Mouse (Mus musculus) MN1 (cell line): ENCODE data around the gene Mta2.
"Not testable (repeated sequence)": the region's sequence is repeated elsewhere in the genome, so short reads cannot be mapped to it uniquely, and the experiment has no call there.

Source experiments
- DNase-seq: peaks from one replicate; pipeline ENCODE4 v3.0.0-alpha.2; 2016; ENCODE audit warnings: low spot score

Mta2 gene

DNA sequence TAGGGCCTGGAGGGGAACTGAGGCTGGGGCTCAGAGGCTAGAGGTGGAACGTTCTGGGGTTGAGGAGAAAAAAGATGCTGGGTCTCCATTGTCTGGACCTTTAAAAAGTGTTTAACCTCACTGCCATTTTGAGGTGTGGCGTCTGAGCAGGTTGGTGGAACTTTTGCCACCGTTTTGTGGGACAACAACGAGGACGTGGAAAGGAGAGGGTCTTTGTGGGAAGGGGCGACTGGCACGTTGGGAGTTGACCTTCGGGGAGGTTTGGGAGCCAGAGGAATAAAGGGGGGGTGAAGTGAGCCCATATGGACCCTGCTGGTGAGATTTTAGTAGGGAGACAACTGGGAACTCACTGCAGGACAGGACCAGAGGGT lies 25.7 kb downstream of the Mta2 start:
- DNase-seq, result no peak

DNA sequence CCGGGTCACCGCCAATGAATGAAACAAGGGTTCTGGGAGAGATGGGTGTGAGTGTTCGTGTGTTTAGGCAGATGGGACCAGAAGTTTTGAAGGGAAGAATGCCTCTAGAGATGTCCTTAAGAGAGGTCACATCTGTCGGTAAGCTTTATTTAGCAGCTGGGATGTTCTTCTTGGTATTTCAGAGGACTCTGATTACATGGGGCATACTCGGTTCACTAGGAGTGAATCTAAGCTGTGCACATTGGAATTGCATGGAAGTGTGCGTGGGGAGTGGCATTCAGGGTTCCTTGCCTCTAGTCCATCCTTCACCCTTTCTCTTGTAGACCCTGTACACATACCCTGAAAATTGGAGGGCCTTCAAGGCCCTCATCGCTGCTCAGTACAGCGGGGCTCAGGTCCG lies 26.2 kb downstream of the Mta2 start:
- no peak for DNase-seq

DNA sequence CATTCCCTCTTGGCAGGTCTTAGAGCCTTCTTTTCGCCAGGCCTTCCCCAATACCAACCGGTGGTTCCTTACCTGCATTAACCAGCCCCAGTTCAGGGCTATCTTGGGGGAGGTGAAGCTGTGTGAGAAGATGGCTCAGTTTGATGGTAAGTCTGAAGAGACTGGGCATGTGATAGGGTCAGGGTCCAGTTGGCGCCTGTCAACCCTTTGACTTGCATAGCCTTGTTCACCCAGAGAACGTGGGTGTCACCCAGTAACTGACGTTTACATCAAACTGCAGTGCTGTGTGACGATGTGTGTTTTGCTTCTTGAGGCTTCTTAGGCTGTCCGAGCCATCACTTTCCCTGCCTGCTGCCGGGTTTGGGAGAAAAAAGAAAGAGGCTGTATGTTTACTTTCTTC lies 30.8 kb downstream of the Mta2 start:
- DNase-seq, result not testable (repeated sequence)

DNA sequence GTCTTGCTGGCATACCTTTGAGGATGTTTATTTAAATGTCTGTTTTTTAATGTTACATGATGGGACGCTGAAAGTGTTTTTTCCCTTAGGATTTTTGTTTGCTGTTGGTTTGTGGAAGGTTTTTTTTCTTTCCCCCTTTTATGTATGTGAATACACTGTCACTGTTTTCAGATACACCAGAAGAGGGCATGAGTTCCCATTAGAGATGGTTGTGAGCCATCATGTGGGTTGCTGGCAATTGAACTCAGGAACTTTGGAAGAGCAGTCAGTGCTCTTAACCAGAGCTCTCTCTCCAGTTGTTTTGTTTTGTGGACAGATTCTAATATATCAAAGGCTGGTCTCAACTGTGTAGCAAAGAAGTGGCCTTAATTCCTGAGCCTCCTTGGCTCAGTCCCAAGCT lies 33.0 kb downstream of the Mta2 start:
- no peak for DNase-seq

DNA sequence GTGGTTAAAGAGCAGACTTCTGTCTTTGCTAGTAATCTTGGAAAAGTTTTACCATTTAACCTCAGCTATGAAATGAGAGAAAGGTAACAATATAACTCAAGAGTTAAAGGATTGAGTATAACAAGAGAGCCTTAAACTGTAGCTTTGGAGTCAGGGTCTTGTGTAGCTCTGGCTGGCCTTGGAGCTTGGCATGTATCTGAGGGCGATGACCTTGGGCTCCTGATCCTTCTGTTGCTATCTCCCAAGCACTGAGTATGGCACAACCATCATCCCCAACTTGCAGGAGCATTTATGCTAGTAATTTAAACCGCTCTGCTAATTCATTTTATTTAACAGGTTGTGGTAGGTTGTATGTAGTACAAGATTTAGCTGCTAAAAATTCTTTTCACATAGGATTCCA lies 33.8 kb downstream of the Mta2 start:
- no peak for DNase-seq

DNA sequence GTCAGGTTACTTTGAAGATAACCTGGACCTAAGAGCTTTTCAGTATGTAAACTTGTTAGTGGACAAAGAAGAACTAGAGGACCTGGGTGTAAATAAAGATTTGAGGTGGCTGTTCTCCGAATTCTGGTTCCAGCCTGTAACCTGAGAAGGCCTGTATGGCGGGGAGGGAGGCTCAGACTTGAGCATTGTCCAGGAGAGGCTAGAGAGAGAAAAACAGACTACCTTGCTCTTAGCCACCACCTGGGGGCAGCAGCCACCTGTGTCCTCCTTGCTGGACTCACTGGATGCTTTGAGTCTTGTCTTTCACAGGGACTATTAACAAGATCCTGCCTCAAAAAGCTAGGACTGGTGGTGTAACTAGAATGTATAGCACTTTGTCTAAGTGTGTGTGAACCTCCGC lies 34.9 kb downstream of the Mta2 start:
- DNase-seq, result peak; percentile 78

DNA sequence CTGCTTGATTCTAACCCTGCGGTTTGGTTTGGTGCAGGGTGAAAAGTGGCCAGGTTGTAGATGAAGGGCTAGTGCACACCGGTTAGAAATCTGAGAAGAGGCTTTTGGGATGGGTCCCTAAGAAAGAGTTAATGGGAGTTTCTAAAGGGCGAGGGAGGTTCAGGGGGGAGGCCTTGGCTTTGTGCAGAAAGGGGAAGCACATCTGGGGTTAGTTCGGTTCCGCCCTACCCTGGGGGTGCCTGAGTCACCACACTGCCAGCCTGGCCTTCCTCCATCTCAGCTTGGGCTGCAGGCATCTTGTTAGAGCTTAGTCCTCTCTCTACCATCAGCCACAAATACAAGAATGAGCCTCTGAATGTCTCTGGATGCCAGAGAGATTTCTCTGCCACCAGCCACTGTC lies 39.1 kb downstream of the Mta2 start:
- DNase-seq, result no peak

DNA sequence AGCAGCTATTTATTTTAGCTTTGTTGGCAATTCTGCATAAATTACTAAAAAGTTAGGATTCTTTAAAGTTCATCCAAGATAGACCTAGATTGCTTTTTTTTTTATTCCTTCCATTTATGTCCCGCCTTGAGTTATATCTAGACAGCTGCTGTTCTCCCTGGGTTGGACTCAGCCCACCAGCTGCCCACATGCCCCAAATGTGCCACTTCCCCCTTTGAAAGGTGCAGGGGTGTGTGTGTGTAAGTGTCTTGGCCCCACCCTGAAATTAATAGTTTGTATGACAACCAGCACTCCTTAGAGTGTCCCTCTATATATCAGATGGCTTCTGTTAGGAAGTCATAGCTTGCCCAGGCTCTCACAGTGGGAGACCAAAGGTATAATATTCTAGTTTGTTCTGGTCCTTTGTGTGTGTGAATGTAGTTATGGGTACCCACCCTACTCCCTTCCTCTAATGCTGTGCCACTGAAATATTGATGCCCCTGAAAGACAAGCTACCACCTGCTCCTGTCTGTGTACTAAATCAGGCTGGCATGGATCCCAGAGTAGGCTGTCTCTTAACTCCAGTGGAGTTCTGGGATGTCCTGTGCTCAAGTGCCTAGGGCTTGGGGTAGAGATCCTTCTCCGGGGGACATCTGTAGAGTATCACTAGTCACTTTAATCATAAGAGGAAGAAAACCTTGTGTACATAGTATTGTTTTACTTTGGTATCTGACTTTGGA lies 39.9 kb downstream of the Mta2 start:
- DNase-seq, result peak; percentile 59

DNA sequence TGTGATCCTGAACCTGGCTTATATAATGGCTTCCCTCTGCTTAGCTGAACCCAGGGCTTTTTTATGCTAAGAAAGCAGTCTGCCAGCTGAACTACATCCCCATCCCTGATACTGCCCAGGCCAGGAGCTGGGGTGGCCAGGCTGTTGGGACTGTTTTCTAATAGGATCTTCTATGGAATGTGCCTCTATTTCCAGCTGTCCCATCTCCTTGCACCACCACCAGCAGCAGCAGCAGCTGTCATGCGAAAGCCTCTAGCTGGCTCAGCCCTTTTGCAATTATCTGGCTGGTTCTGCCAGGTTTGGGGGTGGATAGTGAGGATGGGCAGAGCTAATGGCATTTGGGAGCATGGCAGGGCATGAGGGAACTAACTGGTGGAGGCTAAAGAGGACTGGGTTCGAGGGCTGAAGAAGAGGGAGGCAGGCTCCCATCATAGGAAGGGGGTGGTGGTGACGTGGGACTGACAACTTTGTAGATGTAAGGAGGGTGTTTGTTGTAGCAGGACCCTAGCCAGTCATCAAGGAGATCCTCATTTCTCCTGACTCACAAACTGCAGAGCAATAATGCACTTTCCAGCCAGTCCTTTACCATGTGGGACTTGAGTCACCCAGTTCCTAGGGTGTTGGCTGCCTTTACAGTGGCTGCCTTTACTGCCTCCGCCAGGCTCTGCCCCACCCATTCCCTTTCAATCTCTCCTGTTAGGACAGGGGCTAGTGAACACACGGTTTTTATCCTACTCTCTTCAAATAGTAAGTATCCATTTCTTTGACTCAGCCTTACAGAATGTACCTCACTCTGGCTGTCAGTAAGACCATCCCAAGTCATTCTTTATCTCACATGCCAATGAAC lies 40.9 kb downstream of the Mta2 start:
- peak; percentile 29 for DNase-seq

DNA sequence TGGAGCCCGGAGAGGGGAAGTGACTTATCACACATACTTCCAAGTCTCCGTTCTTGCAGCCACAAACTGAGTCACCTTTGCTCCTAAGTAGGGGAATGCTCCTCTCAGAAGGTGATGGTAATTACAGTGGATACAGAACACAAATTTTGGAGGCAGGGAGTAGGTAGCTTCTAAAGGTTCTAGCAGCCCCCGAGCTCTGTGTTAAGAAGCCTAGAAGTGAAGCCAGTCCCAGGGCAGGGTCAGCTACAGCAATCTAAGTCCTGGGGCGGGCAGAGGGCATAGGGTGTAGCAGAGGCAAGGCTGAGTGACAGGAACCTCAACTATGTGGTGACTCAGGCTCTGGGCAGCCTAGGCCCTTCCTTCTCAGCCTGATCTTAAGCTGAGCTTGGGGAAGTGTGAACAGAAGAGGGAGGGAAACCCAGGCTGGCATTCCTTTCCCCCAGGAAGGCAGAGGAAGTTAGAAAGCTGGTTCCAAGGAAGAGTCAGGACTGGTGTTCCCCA lies 41.5 kb downstream of the Mta2 start:
- DNase-seq, result no peak

DNA sequence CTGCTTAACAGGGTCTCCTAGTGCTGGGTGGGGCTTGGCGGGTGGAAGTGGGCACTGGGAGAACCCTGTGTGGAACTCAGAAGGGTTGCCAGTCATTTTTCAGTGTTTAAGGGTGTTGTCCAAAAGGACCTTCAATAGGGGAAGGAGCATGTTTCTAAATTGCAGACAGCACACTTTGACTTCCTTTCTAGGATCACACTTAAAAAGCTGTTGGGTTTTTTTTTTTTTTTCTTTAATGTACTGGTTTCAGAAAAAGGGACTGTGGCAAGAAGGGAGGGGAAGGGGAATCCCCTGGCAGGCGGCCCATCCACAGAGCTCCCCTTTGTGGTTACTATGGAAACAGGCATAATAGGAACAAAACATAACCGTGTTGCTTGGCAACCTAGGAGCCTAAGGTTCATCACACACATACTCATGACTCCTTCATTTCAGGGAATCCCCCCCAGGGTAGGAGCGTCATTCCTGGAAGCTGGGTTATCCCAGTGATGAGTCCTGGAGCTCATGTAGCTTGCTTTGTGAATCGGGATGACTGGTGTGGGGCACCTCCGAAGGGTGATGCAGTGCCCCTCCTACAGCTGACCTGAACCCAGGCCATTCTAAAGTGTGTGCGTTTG lies 42.7 kb downstream of the Mta2 start:
- DNase-seq, result peak; percentile 79

DNA sequence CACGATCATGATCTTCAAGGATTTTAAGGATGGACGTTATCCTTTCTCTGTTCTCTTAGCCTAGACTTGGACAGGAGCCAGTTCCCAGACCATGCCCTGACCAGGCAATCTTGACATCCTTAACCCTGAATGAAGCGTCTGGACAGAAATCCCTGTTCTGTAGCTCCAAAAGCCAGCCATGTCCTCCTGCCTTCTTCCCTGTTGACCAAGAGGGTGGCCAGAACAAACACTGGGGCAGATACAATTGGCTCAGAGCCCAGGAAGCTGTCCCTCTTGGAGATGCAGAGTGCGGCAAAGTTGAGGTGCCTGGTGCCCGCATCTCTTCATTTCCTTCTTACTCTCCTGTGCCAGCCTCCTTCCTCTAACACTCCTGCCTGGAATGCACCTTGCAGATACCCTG lies 44.2 kb downstream of the Mta2 start:
- peak; percentile 32 for DNase-seq

DNA sequence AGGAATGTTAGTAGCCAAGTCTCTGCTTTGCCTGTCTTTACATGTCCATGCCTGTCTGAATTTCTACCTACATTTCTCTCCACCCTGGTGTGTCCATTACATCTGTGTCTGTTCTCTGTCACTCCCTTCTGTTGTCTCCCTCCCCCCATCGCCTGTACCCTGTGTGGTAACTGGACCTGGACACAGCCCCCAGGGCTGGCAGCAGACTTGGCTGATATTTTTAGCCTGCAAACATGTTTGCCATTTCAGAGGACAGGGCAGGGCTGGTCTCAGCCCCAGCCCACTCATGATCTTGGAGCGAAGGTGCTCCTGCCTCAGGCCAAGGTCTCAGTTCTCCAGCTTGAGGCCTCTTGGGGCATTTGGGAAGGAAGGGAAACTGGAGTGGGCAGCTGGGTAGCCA lies 46.1 kb downstream of the Mta2 start:
- DNase-seq, result peak; percentile 24

DNA sequence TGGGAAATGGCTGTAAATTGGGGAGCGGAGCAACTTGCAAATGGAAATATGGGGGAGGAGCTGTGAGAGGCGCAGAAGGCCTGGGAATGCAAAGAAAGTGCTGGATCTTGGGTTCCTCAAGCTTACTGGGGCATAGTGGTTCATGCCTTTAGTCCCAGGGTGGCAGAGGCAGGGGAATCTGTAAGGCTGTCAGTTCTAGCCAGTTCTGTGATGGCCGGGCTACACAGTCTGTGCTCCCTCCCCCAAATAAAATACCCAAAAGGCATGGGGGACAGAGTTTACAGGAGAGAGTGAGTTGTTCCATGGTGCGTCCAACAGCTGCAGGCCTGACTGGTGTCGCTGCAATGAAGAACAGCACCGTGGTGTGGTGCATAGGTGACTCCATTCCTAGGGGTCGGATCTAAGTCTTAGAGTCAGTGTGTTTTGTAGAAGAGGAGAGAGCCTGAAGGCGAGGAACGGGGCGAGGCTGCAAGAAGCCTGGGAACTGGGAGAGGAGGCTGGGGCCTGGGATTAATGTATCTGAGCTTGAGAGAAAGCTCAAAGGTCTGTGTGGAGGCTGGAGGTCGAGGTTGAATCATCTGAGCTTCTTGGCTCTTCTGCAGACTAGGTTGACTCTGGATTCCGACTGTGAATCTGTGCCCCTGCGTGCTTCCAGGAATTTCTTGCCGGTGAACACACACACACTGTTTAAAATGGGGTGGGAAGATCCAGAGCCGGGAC lies 46.8 kb downstream of the Mta2 start:
- no peak for DNase-seq

DNA sequence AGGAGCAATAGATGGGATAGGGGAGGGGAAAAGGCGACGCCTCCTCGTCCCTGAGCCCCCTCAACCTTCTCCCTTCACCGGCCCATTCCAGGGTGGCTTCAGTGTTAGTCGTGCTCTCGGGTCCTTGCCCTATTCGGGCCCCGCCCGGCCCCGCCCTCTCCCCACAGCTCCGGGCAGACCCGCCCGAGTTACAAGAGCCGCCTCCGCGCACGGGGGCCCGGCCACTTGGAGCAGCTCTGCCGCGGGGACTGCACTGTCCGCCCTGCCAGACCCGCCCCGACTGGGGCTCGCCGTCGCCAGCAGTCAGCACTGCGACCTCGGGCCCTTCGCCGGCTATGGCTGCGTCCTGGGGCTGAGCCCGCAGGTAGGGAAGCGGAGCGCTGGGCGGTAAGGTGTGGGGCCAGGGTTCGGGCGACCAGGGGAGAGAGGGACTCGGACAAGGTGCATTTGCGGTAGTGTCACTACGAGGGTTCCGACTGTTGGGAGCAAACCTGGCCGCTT lies 47.4 kb downstream of the Mta2 start, which contains the start of gene Ahnak:
Gene Ahnak (plus strand): TSS at position 219 of the 501 bp plus-strand sequence.
- DNase-seq, result peak; percentile 60

DNA sequence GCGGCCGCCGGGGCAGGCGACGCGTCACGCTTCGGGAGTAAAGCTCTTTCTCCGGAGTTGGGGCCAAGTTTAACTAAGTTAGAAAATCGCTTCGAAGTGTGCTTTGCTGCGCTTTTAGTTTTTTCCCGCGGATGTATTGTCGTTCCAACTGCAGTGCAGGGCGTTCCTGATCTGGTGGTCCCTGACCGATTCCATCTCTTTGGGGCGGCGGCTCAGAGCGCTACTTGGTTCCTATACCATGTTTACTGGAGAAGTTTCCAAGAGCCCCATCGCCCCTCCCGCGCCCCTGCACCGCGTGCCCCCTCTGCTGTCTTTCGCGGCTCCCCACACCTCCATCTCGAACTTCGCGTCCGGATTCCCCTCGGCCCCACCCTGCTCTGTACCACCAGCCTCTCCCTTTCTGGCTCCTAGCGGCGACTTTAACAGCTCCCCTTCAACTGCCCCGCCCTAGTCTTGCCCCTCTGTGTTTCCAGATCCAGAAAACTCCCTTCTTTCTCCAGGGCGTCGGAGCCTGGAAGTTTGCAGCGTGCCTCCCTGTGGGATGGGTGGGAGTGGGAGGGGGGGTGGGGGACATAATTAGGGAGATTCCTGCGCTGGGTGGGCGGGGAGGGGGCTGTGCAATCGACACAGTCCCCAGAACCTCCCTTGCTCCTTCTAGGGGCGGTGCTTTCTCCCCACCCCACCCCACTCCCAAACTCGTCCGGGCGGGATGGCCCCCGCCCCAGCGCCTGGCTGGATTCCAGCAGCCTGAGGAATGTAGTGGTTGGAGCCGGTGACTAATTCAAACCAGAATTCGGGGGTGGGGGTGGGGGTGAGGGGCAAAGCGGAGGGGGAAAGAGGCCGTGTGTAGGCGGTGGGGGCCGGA lies 48.1 kb downstream of the Mta2 start:
- DNase-seq, result peak; percentile 55

DNA sequence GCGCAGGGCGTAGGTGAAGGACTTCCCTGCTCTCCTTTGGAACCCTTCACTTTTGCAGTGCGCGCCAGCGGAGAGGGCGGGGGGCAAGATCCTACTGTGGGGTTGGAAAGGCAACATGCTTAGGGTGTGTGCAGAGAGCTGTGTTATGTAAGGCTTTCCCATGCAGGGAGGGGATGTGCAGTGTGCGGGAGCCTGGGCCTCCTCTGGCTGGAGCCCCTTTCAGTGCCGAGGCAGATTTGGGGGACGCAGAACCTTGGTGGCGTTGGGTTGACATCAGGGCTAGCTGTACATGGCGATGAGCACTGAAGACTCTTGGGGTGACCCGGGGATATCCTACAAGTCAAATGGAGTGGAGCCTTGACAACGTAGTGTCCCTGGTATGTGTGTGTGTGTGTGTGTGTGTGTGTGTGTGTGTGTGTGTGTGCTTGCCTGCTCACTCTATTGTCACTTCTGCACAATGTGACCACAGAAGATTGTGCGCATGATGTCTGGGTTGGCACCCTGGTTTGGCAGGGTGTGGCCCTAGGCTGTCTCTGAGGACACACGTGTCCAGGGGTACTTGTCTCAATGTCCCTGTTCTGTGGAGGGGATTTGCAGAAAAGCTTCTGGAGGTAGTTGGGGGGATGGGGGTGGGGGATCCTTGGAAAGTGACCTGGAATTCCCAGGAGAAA lies 48.9 kb downstream of the Mta2 start:
- peak; percentile 33 for DNase-seq

DNA sequence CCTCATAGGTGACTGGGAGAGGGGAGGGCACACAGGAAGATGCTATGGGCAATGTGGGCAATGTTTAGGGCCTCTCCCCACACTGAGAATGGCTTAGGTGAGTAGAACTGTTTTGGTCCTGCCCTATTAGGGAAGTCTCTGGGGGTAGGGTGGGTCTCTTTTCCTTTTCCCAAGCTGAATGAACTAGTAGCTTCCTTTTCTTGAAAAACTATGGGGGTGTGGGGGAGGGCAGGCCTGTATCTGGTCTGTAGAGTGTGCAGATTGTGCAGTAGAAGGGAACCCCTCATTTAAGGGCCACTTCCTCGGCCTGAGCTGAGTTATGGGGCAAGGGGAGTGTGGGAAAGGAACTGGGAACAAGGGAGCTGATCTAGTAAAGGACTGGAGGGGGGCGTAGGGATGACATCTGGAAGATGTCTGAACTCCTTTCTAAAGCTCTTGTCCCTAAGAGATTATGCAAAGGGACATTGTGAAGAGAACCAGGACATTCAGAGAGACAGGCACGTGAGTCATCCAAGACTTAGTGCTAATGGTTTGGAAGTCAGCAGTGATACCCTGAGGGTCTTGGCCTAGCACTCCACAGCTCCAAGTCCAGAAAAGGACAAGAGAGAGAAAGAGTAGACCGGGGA lies 49.7 kb downstream of the Mta2 start:
- DNase-seq, result no peak

DNA sequence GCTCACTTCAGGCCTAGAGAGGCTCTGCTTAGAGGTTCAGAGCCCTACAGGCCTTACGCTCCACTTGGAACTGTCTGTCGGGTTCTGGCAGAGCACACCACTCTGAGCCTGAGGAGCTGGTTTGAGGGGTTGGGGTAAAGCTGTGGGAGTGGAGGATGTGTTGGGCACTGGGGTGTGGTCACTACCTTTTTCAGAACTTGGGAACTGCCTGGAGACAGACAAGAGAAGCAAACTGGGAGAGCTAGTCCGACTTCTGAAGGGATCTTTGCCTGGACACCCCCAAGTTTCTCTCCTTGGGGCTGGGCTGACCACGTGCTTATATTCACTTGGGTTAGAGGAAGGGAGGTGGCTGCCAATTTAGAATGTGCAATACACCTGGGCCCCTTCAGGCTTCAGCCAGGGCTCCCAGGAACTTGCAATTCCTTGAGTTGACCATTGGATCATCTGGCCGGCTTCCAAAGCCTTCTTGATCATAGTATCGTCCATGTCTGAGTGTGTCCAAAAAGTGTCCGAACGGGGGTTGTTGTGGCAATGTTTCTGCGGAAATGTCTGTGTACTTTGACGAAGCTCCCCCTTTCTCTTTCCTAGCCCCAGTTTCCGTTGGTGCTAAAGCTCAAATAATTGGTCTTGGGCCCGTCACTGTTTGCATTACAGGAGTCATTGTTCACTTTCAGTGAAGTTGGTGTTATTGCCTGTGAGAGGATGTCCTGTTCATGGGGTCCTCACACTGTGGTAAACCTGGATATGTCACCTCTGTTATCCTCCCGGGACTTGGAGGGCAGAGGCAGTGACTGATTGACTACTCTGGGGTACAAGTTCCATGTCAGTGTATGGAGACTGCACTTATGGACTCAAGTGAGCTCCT lies 50.4 kb downstream of the Mta2 start:
- no peak for DNase-seq
